Comparison of ENCODE assay signal across 11 mouse cellular contexts in the genomic region with DNA sequence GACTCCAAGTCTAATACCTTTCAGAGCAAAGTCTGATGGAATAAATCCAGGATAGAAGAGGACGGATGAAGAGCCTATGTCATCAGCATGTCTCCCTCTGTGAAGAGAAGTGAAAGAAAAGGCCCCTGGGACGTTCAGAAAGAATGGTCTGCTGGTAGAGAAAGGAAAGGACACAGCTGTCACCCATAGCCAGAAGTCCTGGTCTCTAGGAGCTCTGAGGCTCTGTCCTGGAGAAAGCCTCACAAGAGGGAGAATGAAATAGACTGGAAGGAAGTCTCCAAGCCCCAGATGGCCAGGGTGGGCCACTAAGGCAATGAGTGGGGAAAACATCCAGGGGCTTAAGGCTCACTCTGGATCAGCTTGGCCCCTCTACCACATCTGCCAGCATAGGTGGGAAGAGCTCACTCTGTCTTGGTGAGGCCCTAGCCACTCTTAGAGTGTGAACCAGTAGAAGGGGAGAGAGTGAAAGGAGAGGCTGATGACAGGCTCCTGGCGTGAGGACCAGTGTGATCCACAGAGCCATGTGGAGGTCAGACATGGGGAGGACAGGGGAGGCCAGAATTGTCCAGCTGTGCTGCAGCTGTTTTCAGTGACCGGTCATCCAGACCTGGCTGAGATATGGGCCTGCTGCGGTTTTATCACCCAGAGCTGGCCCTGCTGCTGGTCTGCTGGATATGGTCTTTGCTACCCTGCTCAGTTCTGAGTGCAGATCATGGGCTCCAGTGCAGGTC.
DNase-seq lines count a peak whose midpoint lies in the region; ATAC-seq and TF ChIP-seq lines count a peak whose summit lies in the region.
"Had no signal": no experiment of that assay in that cellular context is flagged by ENCODE, and none has a peak within 500 bp of the region (broad histone marks: within the 10 kb centered on the region; RNA-seq: fewer than 3 reads in every experiment).

No protein-coding gene starts in this region.

- peaks cover 31% of the 10 kb centered on the region for H3K27me3 ChIP-seq in kidney, embryonic 15.5 days
- H3K27me3 ChIP-seq in heart, postnatal 0 days (ENCODE audit: control insufficient read depth, insufficient read depth, low read length), result peaks cover 39% of the 10 kb centered on the region
- no peaks in the 10 kb centered on the region for H3K27me3 ChIP-seq in midbrain, embryonic 15.5 days (replicated peaks)

- WGBS in kidney, embryonic 15.5 days, result 65% methylated on average over 5 of the region's 5 CpGs
- WGBS in heart, postnatal 0 days, result 41% methylated on average over 5 of the region's 5 CpGs
- WGBS in midbrain, embryonic 15.5 days, result 78% methylated on average over 5 of the region's 5 CpGs

- H3K4me3 ChIP-seq in kidney, embryonic 15.5 days (replicated peaks), result no peak overlapping the region
- H3K4me3 ChIP-seq in heart, postnatal 0 days (ENCODE audit: low read depth, low read length), result no peak overlapping the region
- no peak overlapping the region for H3K4me3 ChIP-seq in midbrain, embryonic 15.5 days
- H3K4me3 ChIP-seq in left cerebral cortex, adult 2 months, result no peak overlapping the region

- ATAC-seq in kidney, embryonic 15.5 days (replicated peaks; ENCODE audit: low FRiP score), result 0 out of 2 replicates have a peak, but pooled peaks have one; percentile 18
- ATAC-seq in heart, postnatal 0 days (ENCODE audit: insufficient read depth, low read depth), result peak; percentile 63
- ATAC-seq in midbrain, embryonic 15.5 days (replicated peaks), result no peak
- ATAC-seq: forebrain, embryonic 16.5 days had no signal

- H3K9ac ChIP-seq in kidney, embryonic 15.5 days, result no peak overlapping the region
- H3K9ac ChIP-seq in heart, postnatal 0 days (replicated peaks; ENCODE audit: low read depth, low read length), result no peak overlapping the region
- H3K9ac ChIP-seq in midbrain, embryonic 15.5 days, result no peak overlapping the region

- no peak for TF ChIP-seq CTCF in heart, postnatal 0 days (IDR thresholded peaks at IDR 0.05; ENCODE audit: low read depth)
- TF ChIP-seq CTCF in left cerebral cortex, adult 2 months (IDR thresholded peaks at IDR 0.05), result no peak

- no peak overlapping the region for H3K27ac ChIP-seq in kidney, embryonic 15.5 days
- H3K27ac ChIP-seq in heart, postnatal 0 days (ENCODE audit: low read depth), result no peak overlapping the region
- no peak overlapping the region for H3K27ac ChIP-seq in midbrain, embryonic 15.5 days
- no peak overlapping the region for H3K27ac ChIP-seq in left cerebral cortex, adult 2 months

- no peaks in the 10 kb centered on the region for H3K4me1 ChIP-seq in kidney, embryonic 15.5 days
- H3K4me1 ChIP-seq in heart, postnatal 0 days (ENCODE audit: control insufficient read depth, insufficient read depth), result no peaks in the 10 kb centered on the region
- no peaks in the 10 kb centered on the region for H3K4me1 ChIP-seq in midbrain, embryonic 15.5 days

- intact Hi-C loops in gastrocnemius, postnatal 14 days (cut with DNase I; ENCODE audit: low total_unique reads), result no loop called here
- intact Hi-C loops in left cerebral cortex, adult 2 months (cut with DNase I), result loop anchor here (10.0 kb wide), 2 partner anchors 409 to 589 kb away; no protein-coding TSS in a partner anchor

- H3K9me3 ChIP-seq in kidney, embryonic 15.5 days (replicated peaks), result no peaks in the 10 kb centered on the region
- H3K9me3 ChIP-seq in heart, postnatal 0 days (replicated peaks; ENCODE audit: control insufficient read depth, low read length), result no peaks in the 10 kb centered on the region
- no peaks in the 10 kb centered on the region for H3K9me3 ChIP-seq in midbrain, embryonic 15.5 days

- no peak overlapping the region for H3K4me2 ChIP-seq in kidney, embryonic 15.5 days
- no peak overlapping the region for H3K4me2 ChIP-seq in heart, postnatal 0 days (ENCODE audit: low read depth, low read length)
- no peak overlapping the region for H3K4me2 ChIP-seq in midbrain, embryonic 15.5 days

- no peak for DNase-seq in kidney, adult 11 months
- DNase-seq in gastrocnemius, postnatal 14 days, result peak; percentile 47
- DNase-seq in heart, postnatal 0 days (ENCODE audit: low spot score), result no peak
- peak; percentile 76 for DNase-seq in lung, postnatal 10 days
- DNase-seq in left cerebral cortex, adult 2 months (ENCODE audit: extremely low spot score in 1 of 2, low spot score in 2 of 2), result no peak
- DNase-seq in frontal cortex, adult 2 months (ENCODE audit: extremely low spot score in 1 of 2, low spot score in 1 of 2), result no peak
- DNase-seq: adrenal gland, adult 2 months; cerebellum, postnatal 14 days had no signal

- H3K36me3 ChIP-seq in kidney, embryonic 15.5 days, result no peaks in the 10 kb centered on the region
- H3K36me3 ChIP-seq in heart, postnatal 0 days (replicated peaks; ENCODE audit: control insufficient read depth, insufficient read depth, low read length), result no peaks in the 10 kb centered on the region
- H3K36me3 ChIP-seq in midbrain, embryonic 15.5 days (replicated peaks), result no peaks in the 10 kb centered on the region

- no peak for TF ChIP-seq EP300 in heart, postnatal 0 days (IDR thresholded peaks at IDR 0.05; ENCODE audit: low read depth)

Comparison
In these comparisons a context has a peak if more than half of its experiments do, and no peak if none do; other contexts are left out.
1. DNase-seq: peak in gastrocnemius, postnatal 14 days (single experiment) and lung, postnatal 10 days (single experiment); none in kidney, adult 11 months (single experiment), heart, postnatal 0 days (single experiment), left cerebral cortex, adult 2 months (0 of 2) and frontal cortex, adult 2 months (0 of 2).